Mouse (Mus musculus) left cerebral cortex, adult 8-10 months (tissue): Measurements from ENCODE around the gene Brd4. TPM values are rescaled to one million over a fixed set of nuclear protein-coding genes. Genes with fewer than 3 reads are reported as not detected.

ENCODE experiments used
- DNase-seq, 2 experiments: peaks; one replicate each; pipeline ENCODE4 v3.0.0; 2022; ENCODE audit warnings: low spot score in 2 of 2
- total RNA-seq, 4 experiments: library from RNA; stranded (reverse); gene quantifications; 2 replicates each; pipeline ENCODE4 v1.2.4; 2022

The Brd4 gene
- total RNA-seq, 4 experiments from 2014 or later, result 97.6 to 116 (median 102) TPM

DNA sequence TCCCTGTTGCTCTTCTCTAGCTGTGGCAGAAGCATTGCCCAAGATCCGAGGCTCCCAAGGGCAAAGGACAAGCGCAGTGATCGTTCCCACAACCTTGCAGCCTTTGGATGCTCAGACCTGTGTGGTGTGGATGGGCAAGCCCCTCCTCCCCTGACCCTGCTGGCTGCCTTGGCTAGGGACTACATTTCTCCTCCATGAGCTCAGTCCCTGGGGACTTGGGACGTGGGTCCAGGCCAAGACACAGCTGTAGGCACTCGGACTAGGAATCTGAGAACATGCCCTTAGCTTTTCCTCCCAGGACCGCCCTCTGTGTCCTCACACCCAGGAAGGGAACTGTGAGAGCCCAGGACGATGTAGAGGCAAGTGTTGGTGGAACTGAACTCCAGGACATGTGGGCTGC is 111.4 kb downstream of the Brd4 start:
- no peak for DNase-seq

DNA sequence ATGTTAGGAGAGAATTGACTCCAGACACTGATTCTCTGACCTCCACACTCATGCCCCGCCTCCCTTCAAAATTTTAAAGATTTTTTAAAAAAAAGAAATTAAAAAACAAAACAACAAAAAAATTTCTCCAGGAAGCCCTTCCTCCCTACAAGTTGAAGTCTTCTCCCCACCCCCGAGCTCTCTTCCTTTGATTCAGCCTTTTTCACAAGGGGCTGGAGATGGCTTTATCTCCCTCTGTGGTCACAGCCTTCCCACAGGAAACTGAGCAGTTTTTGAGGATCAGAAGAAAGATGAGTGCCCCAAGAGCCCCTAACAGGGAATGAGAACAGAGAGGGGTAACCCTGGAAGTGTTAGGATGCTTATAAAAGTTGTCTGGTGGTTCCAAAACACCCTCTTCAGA is 112.0 kb downstream of the Brd4 start:
- no peak for DNase-seq

DNA sequence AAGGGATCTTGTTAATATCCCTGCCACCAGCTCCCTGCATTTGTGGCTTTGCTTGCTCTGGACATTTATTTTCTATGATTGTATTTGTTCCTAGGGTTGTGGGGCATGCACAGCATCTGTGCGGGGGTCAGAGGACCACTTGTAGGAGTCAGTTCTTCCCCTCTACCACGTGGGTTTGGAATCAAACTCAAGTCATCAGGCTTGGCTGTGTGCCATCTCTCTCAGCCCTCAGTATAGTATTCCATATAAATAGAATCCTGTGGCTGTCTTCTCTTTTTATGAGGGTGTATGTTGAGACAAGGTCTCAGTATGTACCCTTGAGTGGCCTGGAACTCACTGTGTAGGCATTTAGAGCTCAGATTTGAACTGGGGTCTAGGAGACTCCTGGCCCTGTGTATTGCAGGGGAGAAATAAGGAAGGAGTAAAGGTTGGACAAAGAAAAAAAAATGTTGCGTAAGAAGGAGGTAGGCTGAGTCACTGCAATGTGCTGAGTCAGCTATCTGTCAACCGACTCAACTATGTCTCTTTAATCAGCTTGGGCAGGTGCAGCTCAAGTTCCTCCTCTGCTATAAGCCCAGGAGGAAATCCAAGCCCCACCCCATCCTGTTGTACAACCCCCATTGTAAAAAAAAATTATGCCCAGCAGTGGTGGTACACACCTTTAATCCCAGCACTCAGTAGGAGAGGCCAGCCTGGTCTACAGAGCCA is 114.8 kb downstream of the Brd4 start:
- no peak for DNase-seq

DNA sequence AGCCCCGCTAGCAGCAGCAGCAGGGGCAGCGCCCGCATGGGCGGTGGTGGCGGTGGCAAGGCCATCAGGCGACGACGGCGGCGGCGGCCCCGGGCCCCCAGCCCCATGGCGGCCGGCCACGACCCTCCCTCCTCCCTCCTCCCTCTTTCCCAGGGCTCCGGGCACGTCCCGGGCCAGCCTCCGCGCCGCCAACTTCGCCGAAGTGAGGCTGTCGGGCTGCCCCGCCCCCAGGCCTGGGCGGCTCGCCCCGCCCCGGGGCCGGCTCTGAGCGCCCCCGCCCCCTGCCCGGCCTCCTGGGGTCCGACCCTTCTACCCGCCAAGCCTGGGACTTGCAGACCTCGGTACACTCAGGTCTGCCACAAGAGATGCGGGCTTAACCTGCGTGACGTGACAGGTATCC is 117.8 kb downstream of the Brd4 start, which contains the start of gene Notch3:
Gene Notch3, minus strand, starts transcription at position 166 of the 400 bp plus-strand sequence.
- no peak for DNase-seq

DNA sequence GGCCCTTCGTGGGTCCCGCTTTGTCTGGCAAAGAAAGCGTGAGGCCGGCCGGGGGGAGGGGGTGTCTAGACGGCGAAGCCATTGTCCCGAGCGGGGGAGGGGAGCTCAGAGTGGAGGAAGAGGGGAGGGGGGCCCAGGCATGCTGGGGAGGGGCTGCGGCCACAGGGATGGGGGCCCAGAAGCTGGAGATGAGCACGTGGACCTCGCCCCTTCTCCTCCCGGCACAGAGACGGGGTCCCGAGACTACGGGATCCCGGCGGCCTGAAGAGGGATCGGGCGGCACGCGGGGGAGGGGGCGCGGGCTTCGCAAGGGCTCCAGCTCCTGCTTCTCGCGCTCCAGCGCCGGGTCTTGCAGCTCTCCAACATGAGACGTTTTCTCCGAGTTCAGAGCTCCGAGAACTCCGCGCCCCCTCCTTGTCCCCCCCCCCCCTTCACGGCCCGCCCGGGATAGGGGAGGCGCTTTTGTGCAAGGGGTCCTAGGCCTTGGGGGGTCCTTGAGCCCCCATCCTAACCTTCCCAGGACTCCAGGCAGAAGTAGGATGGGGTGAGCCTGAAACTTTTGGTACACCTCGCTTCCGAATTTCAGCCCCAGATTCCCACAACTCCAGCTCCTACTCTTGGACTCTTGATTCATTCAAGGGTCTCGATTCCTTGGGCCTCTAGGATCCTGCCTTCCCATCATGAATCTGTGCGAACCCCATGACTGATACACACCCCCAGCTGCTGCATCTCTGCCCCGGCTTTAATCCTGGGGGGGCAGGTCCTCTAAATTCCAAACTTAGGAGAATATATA is 118.5 kb downstream of the Brd4 start:
- DNase-seq, result no peak

DNA sequence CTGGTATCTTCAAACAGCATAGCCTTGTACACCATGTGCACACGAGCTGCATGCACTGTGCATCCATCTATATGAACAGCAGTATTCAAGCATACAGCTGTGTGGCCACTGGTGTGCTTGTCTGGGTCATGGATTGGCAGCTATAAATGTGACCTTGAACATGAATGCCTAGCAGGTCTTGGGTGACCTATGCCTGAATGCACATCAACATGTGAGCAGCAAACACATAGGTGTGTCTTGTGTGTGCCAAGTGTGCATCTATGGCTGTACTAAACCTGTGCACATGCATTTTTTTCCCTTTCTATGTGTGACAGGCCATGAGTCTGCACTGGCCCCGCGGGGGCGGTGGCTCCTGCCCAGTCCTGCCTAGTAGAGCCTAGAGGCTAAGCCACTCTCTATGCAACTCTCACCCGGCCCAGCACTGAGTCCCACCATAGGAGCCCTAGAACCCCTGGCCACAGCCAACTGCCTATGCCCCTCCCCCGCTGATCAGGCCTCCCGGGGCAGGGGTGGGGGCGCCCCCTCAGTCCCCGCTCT is 119.2 kb downstream of the Brd4 start:
- no peak for DNase-seq

DNA sequence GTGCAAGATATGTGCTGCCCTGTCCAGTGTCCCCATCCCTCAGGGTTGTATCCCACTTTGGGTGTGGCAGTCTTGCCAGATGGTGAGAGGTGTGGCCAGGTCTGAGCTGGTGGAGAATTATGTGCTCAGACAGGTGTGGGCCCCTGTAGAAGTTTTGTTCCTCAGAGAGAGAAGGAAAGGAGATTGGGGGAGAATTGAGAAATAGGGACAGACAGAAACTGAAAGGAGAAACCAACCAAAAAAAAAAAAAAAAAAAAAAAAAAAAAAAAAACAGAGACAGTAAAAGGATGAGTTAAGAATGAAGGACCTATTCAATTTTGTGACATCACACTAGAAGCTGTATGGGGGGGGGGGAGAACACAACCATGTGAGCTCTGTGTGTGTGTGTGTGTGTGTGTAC is 119.7 kb downstream of the Brd4 start:
- DNase-seq, result no peak

DNA sequence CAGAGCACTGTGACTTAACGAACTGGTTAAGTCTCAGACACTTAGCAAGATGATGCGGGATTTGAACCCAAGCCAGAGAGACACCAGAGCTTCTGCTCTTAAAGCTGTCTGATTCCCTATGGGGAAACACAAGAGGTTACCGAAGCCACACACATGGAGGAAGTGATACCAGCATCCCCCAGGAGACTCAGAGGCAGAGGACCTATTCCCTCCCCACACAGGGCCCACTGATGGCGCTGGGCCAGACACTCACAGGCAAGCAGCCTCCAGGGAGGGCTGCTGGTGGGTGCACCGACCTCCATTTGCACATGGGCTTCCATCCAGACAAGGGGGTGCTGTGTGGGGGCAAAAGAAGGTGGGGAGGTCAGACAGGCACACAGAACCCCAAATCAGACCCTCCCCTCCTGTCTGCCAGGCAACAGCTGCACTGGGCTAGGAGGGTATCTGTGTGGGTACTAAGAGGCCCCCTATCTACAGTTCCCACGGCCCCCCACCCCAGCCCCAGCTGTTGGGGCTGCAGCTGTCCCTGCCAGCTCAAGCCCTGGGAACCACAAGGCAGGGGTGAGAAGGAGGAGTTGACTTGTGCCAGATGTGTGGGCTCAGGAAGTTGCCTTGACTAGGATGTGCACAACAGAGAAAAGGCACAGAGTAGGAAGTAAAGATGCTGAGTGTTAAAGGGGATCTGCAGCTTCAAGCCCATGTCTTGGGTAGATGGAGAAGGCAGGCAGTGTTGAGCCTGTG is 120.4 kb downstream of the Brd4 start:
- no peak for DNase-seq

DNA sequence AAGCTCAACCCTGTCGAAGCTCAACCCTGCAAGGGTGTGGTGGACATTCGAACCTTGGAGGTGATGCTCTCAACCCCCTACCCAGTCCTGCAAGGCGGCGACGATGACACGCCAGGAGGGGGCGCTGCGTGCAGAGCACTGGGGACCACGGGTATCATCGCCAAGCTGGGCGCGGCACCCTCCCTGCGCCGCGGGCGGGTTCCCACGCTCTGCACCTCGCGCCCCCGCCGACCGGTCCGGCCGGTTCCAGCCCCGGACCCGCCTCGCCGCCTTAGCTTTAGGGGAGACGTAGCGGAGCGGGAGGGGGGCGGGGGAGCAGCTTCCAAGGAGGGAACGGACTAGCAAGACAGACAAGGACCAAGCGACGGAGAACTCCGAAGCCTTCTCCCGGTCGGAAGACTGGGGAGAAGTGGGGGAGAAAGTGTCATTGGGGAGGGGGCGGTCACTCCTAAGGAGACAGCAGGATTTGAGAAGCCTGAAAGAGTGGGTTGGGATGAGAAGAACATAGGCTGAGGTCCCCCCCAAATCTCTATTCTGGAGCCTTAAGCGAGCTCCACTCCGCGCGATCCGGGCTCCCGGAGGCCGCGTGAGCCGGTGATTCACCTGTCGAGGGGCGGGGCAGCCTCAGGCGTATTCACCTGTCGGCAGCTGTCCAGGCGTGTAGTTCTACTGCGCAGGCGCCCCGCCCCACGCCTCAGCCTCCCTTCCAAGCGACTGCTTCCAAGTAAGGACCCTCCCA is 122.2 kb downstream of the Brd4 start:
- peak in 1 of 2 experiments; percentile 54 for DNase-seq

DNA sequence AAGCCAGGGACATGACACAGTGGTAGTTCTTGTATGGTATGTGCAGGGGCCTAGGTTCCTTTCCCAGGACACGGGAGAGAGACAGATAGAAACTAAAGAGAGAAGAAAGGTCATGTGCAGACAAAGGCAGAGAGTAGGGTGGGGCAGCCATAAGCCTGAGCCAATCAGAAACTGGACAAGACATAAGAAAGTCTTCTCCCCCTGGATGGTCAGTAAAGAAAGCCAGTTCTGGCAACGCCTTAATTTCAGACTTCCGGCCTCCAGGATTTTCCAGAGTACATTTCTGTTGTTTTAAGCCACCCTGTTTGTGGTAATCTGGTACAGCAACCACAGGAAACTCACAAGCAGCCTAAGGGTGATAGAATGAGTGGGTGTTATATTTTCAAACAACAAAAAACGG is 123.6 kb downstream of the Brd4 start:
- DNase-seq, result no peak

DNA sequence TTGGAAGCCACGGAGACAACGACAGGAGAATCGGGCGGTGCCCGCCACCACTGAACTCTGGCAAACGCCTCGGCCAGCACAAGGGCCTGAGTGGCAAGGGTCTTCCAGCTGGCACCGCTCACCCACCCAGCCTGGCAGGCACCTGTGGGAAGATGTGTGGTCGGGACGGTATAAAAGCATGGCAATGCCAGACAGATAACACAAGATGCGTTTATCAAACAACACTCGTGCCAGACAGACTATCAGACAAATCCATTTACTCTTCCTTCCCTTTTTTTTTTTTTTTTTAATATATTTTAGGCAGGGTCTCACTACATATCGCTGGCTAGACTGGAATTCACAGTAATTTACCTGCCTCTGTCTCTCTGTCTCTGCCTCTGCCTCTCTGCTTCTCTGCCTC is 125.7 kb downstream of the Brd4 start:
- no peak for DNase-seq

DNA sequence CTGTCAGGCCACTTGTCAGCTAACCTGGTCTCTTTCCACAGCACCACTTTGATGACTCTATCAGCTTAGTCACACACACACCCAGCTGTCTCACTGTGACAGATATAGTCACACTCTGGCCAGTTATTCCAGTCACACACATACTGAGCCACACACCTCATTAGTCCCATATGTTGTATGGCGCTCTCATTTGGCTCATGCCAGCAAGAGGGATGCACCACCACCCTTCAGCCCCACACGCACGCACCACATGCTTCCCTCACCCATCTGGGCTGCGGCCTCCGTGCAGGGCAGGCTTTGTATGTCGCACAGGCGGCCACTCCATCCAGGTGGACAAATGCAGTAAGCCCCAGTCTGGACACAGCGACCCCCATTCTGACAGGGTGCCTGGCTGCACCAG is 137.8 kb downstream of the Brd4 start:
- DNase-seq, result peak in 1 of 2 experiments; percentile 51

Other genes with a start within 250 kb of the Brd4 start
- 10 to 100 TPM; 14.5 to 26.4 (median 18.6) TPM for gene Rrp1b, start 248.6 kb downstream of the Brd4 start, total RNA-seq
- gene Hsf2bp, start 248.4 kb downstream of the Brd4 start, total RNA-seq, result 1 to 10 TPM in 3 of 4 experiments, under 1 TPM in 1; 0.94 to 1.9 (median 1.1) TPM
- gene Notch3, start 117.9 kb downstream of the Brd4 start, total RNA-seq, result 10 to 100 TPM in 2 of 4 experiments, 1 to 10 TPM in 2; 8.6 to 12.2 (median 9.7) TPM
- under 1 TPM in 3 of 4 experiments, not detected in 1; 0.21 to 0.39 (median 0.23) TPM for gene Ephx3, start 95.2 kb downstream of the Brd4 start, total RNA-seq
- gene Akap8, start 36.5 kb upstream of the Brd4 start, total RNA-seq, result 10 to 100 TPM; 78.4 to 92.7 (median 90.7) TPM
- gene Akap8l, start 65.9 kb upstream of the Brd4 start, total RNA-seq, result 100 to 1,000 TPM; 184 to 217 (median 195) TPM
- gene Wiz, start 104.7 kb upstream of the Brd4 start, total RNA-seq, result 10 to 100 TPM; 46.6 to 50.3 (median 49.1) TPM
- 10 to 100 TPM in 2 of 4 experiments, 1 to 10 TPM in 2; 3.8 to 11.5 (median 7.6) TPM for gene Rasal3, start 118.9 kb upstream of the Brd4 start, total RNA-seq
- gene Pglyrp2, start 139.4 kb upstream of the Brd4 start, total RNA-seq, result not detected
- gene Cyp4f39, start 168.0 kb upstream of the Brd4 start, total RNA-seq, result not detected
- 1 to 10 TPM; 3.9 to 6.4 (median 4.6) TPM for gene Cyp4f17, start 221.3 kb upstream of the Brd4 start, total RNA-seq